Mouse (Mus musculus): ENCODE measurements around the gene Xntrpc.
"Not testable (repeated sequence)": the region's sequence is repeated elsewhere in the genome, so short reads cannot be mapped to it uniquely, and the experiment has no call there.

Xntrpc gene

GRCm38 (mm10) chr7:102065046-102065891 lies at the start of gene Xntrpc, which contains the start of the genes Rnf121 and Xndc1:
Gene Xntrpc (plus strand): TSS chr7:102065713.
Gene Rnf121 (minus strand): TSS chr7:102065469.
Gene Xndc1 (plus strand): TSS chr7:102065511.
- DNase-seq (ENCODE audit: low spot score in 2 of 2) = peak; percentile 95 to 96

GRCm38 (mm10) chr7:102016936-102017335 lies 48.6 kb upstream of the Xntrpc start:
- DNase-seq (ENCODE audit: low spot score in 2 of 2) = no peak

GRCm38 (mm10) chr7:102017452-102017851 lies 48.1 kb upstream of the Xntrpc start:
- no peak for DNase-seq (ENCODE audit: low spot score in 2 of 2)

- no peak for DNase-seq (ENCODE audit: low spot score in 2 of 2)
Observed at GRCm38 (mm10) chr7:102018034-102018433, 47.5 kb upstream of the Xntrpc start.

GRCm38 (mm10) chr7:102018590-102018989 lies 46.9 kb upstream of the Xntrpc start, which contains the start of gene Il18bp:
Gene Il18bp (minus strand): TSS chr7:102018690.
- no peak for DNase-seq (ENCODE audit: low spot score in 2 of 2)

GRCm38 (mm10) chr7:102019362-102019761 lies 46.2 kb upstream of the Xntrpc start:
- DNase-seq (ENCODE audit: low spot score in 2 of 2) = no peak

GRCm38 (mm10) chr7:102020934-102021333 lies 44.6 kb upstream of the Xntrpc start:
- DNase-seq (ENCODE audit: low spot score in 2 of 2) = not testable (repeated sequence)

- DNase-seq (ENCODE audit: low spot score in 2 of 2) = peak; percentile 39
Observed at GRCm38 (mm10) chr7:102023821-102024220, 41.7 kb upstream of the Xntrpc start.

GRCm38 (mm10) chr7:102025187-102026119 lies 40.1 kb upstream of the Xntrpc start:
- no peak for DNase-seq (ENCODE audit: low spot score in 2 of 2)

GRCm38 (mm10) chr7:102034904-102035303 lies 30.6 kb upstream of the Xntrpc start:
- DNase-seq (ENCODE audit: low spot score in 2 of 2) = no peak

- no peak for DNase-seq (ENCODE audit: low spot score in 2 of 2)
Observed at GRCm38 (mm10) chr7:102035534-102035933, 30.0 kb upstream of the Xntrpc start.

GRCm38 (mm10) chr7:102037318-102037717 lies 28.2 kb upstream of the Xntrpc start:
- no peak for DNase-seq (ENCODE audit: low spot score in 2 of 2)

- DNase-seq (ENCODE audit: low spot score in 2 of 2) = no peak
Observed at GRCm38 (mm10) chr7:102042314-102042713, 23.2 kb upstream of the Xntrpc start.

- DNase-seq (ENCODE audit: low spot score in 2 of 2) = not testable (repeated sequence)
Observed at GRCm38 (mm10) chr7:102048524-102048923, 17.0 kb upstream of the Xntrpc start.

GRCm38 (mm10) chr7:102061353-102061752 lies 4.2 kb upstream of the Xntrpc start:
- DNase-seq (ENCODE audit: low spot score in 2 of 2) = no peak

- no peak for DNase-seq (ENCODE audit: low spot score in 2 of 2)
Observed at GRCm38 (mm10) chr7:102062203-102062602, 3.3 kb upstream of the Xntrpc start.

- no peak for DNase-seq (ENCODE audit: low spot score in 2 of 2)
Observed at GRCm38 (mm10) chr7:102063891-102064290, 1.6 kb upstream of the Xntrpc start.

- DNase-seq (ENCODE audit: low spot score in 2 of 2) = no peak
Observed at GRCm38 (mm10) chr7:102064655-102065045, 863 bp upstream of the Xntrpc start.

- no peak for DNase-seq (ENCODE audit: low spot score in 2 of 2)
Observed at GRCm38 (mm10) chr7:102066363-102066762, 850 bp downstream of the Xntrpc start.

GRCm38 (mm10) chr7:102076714-102077296 lies 11.3 kb downstream of the Xntrpc start:
- no peak for DNase-seq (ENCODE audit: low spot score in 2 of 2)

GRCm38 (mm10) chr7:102078517-102078916 lies 13.0 kb downstream of the Xntrpc start:
- DNase-seq (ENCODE audit: low spot score in 2 of 2) = peak; percentile 15 to 47

GRCm38 (mm10) chr7:102080311-102080710 lies 14.8 kb downstream of the Xntrpc start:
- no peak for DNase-seq (ENCODE audit: low spot score in 2 of 2)

Measured in frontal cortex, postnatal 36 days (tissue).